ENCODE assay signal across 8 mouse cellular contexts in genomic region chr1:184447911-184448310, GRCm38 (mm10).
A peak's percentile ranks its signal among the peaks of the same experiment; 100 is the strongest.
DNase-seq lines count a peak whose midpoint lies in the region; ATAC-seq and TF ChIP-seq lines count a peak whose summit lies in the region.

No protein-coding gene starts in this region.

- H3K4me3 ChIP-seq in midbrain, embryonic 11.5 days (ENCODE audit: low read depth, low read length) = no peak overlapping the region
- no peak overlapping the region for H3K4me3 ChIP-seq in midbrain, embryonic 13.5 days (replicated peaks)
- no peak overlapping the region for H3K4me3 ChIP-seq in bone marrow, adult 2 months (replicated peaks; ENCODE audit: control insufficient read depth, low read depth, low read length)
- H3K4me3 ChIP-seq in limb, embryonic 15.5 days = no peak overlapping the region

- peak; percentile 74 for TF ChIP-seq CTCF in bone marrow, adult 2 months (IDR thresholded peaks at IDR 0.05; ENCODE audit: control insufficient read depth, insufficient read depth, low read length)

- no peak for TF ChIP-seq POLR2A in bone marrow, adult 2 months (IDR thresholded peaks at IDR 0.05; ENCODE audit: borderline replicate concordance, control insufficient read depth, low read depth, low read length)

- H3K4me2 ChIP-seq in midbrain, embryonic 11.5 days = no peak overlapping the region
- H3K4me2 ChIP-seq in midbrain, embryonic 13.5 days (replicated peaks) = no peak overlapping the region
- no peak overlapping the region for H3K4me2 ChIP-seq in limb, embryonic 15.5 days

- no peaks in the 10 kb centered on the region for H3K27me3 ChIP-seq in midbrain, embryonic 11.5 days (ENCODE audit: control insufficient read depth, insufficient read depth, low read length)
- peaks cover 7% of the 10 kb centered on the region; the same call in 1 of the 2 replicates for H3K27me3 ChIP-seq in midbrain, embryonic 13.5 days
- peaks cover 44% of the 10 kb centered on the region for H3K27me3 ChIP-seq in limb, embryonic 15.5 days

- peak; percentile 94 for DNase-seq in midbrain, embryonic 11.5 days (ENCODE audit: low spot score, missing footprints)
- peak; percentile 78 for DNase-seq in kidney, adult 9 months
- peak; percentile 57 for DNase-seq in retina, postnatal 1 day
- peak; percentile 58 to 62 for DNase-seq in urinary bladder, adult 18-20 months (ENCODE audit: low spot score in 2 of 2)

- ATAC-seq in midbrain, embryonic 11.5 days (ENCODE audit: low FRiP score) = no peak
- no peak for ATAC-seq in midbrain, embryonic 13.5 days
- 0 out of 2 replicates have a peak, but pooled peaks have one; percentile 60 for ATAC-seq in erythroblast, adult 5-6 weeks (replicated peaks; ENCODE audit: low FRiP score, poor library complexity, severe bottlenecking)
- ATAC-seq in limb, embryonic 15.5 days (ENCODE audit: insufficient number of reproducible peaks, low FRiP score, low TSS enrichment, low read depth) = 0 out of 2 replicates have a peak, but pooled peaks have one; percentile 58

- H3K9ac ChIP-seq in midbrain, embryonic 11.5 days (ENCODE audit: low read length) = no peak overlapping the region
- no peak overlapping the region for H3K9ac ChIP-seq in midbrain, embryonic 13.5 days (replicated peaks)
- H3K9ac ChIP-seq in limb, embryonic 15.5 days = no peak overlapping the region

- H3K9me3 ChIP-seq in midbrain, embryonic 11.5 days (ENCODE audit: control insufficient read depth, low read length) = no peaks in the 10 kb centered on the region
- H3K9me3 ChIP-seq in midbrain, embryonic 13.5 days = no peaks in the 10 kb centered on the region
- no peaks in the 10 kb centered on the region for H3K9me3 ChIP-seq in limb, embryonic 15.5 days

- H3K4me1 ChIP-seq in midbrain, embryonic 11.5 days (ENCODE audit: control insufficient read depth, insufficient read depth, low read length) = no peaks in the 10 kb centered on the region
- H3K4me1 ChIP-seq in midbrain, embryonic 13.5 days (replicated peaks) = no peaks in the 10 kb centered on the region
- no peaks in the 10 kb centered on the region; the same call in 1 of the 2 replicates for H3K4me1 ChIP-seq in bone marrow, adult 2 months (ENCODE audit: control insufficient read depth, insufficient read depth, low read length)
- peaks cover 3% of the 10 kb centered on the region for H3K4me1 ChIP-seq in limb, embryonic 15.5 days

- H3K36me3 ChIP-seq in midbrain, embryonic 11.5 days (ENCODE audit: control insufficient read depth, insufficient read depth, low read length) = no peaks in the 10 kb centered on the region
- no peaks in the 10 kb centered on the region for H3K36me3 ChIP-seq in midbrain, embryonic 13.5 days
- H3K36me3 ChIP-seq in limb, embryonic 15.5 days = no peaks in the 10 kb centered on the region

- no peak overlapping the region for H3K27ac ChIP-seq in midbrain, embryonic 11.5 days (ENCODE audit: low read depth, low read length)
- H3K27ac ChIP-seq in midbrain, embryonic 13.5 days = no peak overlapping the region
- H3K27ac ChIP-seq in bone marrow, adult 2 months (ENCODE audit: control insufficient read depth, insufficient read depth, low read depth, low read length, poor library complexity) = no peak overlapping the region
- H3K27ac ChIP-seq in limb, embryonic 15.5 days = peak overlapping the region; percentile 29; the same call in 1 of the 2 replicates

- 61% methylated on average over 7 of the region's 7 CpGs for WGBS in midbrain, embryonic 11.5 days
- WGBS in midbrain, embryonic 13.5 days = 55% methylated on average over 7 of the region's 7 CpGs
- 52% methylated on average over 7 of the region's 7 CpGs for WGBS in bone marrow, adult 2 months
- 48% methylated on average over 7 of the region's 7 CpGs for WGBS in limb, embryonic 15.5 days

Comparison
In these comparisons a context has a peak if more than half of its experiments do, and no peak if none do; other contexts are left out.
1. ATAC-seq: peak in erythroblast, adult 5-6 weeks (single experiment) and limb, embryonic 15.5 days (single experiment); none in midbrain, embryonic 11.5 days (single experiment) and midbrain, embryonic 13.5 days (single experiment).
2. Peak in every context shown above with its lines, with median percentiles within 50 percentile points of each other: DNase-seq.